Mouse (Mus musculus): ENCODE data around the gene 1700042G07Rik. TPM values are rescaled to one million over a fixed set of nuclear protein-coding genes. Genes with fewer than 3 reads are reported as not detected.
"Not testable (repeated sequence)": the region's sequence is repeated elsewhere in the genome, so short reads cannot be mapped to it uniquely, and the experiment has no call there.

The 1700042G07Rik gene
- polyA plus RNA-seq, 1 experiment = not detected

- DNase-seq (ENCODE audit: low read depth) = peak; percentile 22
Observed at GRCm38 (mm10) chr4:116217046-116217445, 43.9 kb downstream of the 1700042G07Rik start.

GRCm38 (mm10) chr4:116217661-116218060 is 44.5 kb downstream of the 1700042G07Rik start:
- DNase-seq (ENCODE audit: low read depth) = not testable (repeated sequence)

More at GRCm38 (mm10) chr4:116217046-116217445, 43.9 kb downstream of the 1700042G07Rik start:
- TF ChIP-seq POLR2A (IDR thresholded peaks at IDR 0.05; ENCODE audit: borderline replicate concordance, extremely low read depth, insufficient read depth, insufficient read length, poor library complexity, severe bottlenecking) = no peak
- TF ChIP-seq CTCF (IDR thresholded peaks at IDR 0.05; ENCODE audit: borderline replicate concordance, extremely low read depth, insufficient read depth, insufficient read length) = no peak

GRCm38 (mm10) chr4:116219056-116219455 is 45.9 kb downstream of the 1700042G07Rik start:
- peak; percentile 5 for DNase-seq (ENCODE audit: low read depth)
- TF ChIP-seq CTCF (IDR thresholded peaks at IDR 0.05; ENCODE audit: borderline replicate concordance, extremely low read depth, insufficient read depth, insufficient read length) (no peak), POLR2A (IDR thresholded peaks at IDR 0.05; ENCODE audit: borderline replicate concordance, extremely low read depth, insufficient read depth, insufficient read length, poor library complexity, severe bottlenecking) (no peak)

- peak; percentile 62 for DNase-seq (ENCODE audit: low read depth)
- no peak for TF ChIP-seq CTCF (IDR thresholded peaks at IDR 0.05; ENCODE audit: borderline replicate concordance, extremely low read depth, insufficient read depth, insufficient read length)
- no peak for TF ChIP-seq POLR2A (IDR thresholded peaks at IDR 0.05; ENCODE audit: borderline replicate concordance, extremely low read depth, insufficient read depth, insufficient read length, poor library complexity, severe bottlenecking)
Observed at GRCm38 (mm10) chr4:116220071-116220650, 47.0 kb downstream of the 1700042G07Rik start.

- TF ChIP-seq CTCF (IDR thresholded peaks at IDR 0.05; ENCODE audit: borderline replicate concordance, extremely low read depth, insufficient read depth, insufficient read length) (no peak), POLR2A (IDR thresholded peaks at IDR 0.05; ENCODE audit: borderline replicate concordance, extremely low read depth, insufficient read depth, insufficient read length, poor library complexity, severe bottlenecking) (peak; percentile 80; the same call in 1 of the 2 replicates)
Observed at GRCm38 (mm10) chr4:116220780-116221139, 47.6 kb downstream of the 1700042G07Rik start.

GRCm38 (mm10) chr4:116221140-116221851 is 48.1 kb downstream of the 1700042G07Rik start, which contains the start of gene Pik3r3:
Pik3r3 (plus strand) TSS chr4:116221618.
- peak; percentile 100 for DNase-seq (ENCODE audit: low read depth)
- TF ChIP-seq POLR2A (IDR thresholded peaks at IDR 0.05; ENCODE audit: borderline replicate concordance, extremely low read depth, insufficient read depth, insufficient read length, poor library complexity, severe bottlenecking) = peak; percentile 99
- no peak for TF ChIP-seq CTCF (IDR thresholded peaks at IDR 0.05; ENCODE audit: borderline replicate concordance, extremely low read depth, insufficient read depth, insufficient read length)

More at GRCm38 (mm10) chr4:116220780-116221139, 47.6 kb downstream of the 1700042G07Rik start:
- no peak for DNase-seq (ENCODE audit: low read depth)

- DNase-seq (ENCODE audit: low read depth) = peak; percentile 73
- TF ChIP-seq POLR2A (IDR thresholded peaks at IDR 0.05; ENCODE audit: borderline replicate concordance, extremely low read depth, insufficient read depth, insufficient read length, poor library complexity, severe bottlenecking) (no peak), CTCF (IDR thresholded peaks at IDR 0.05; ENCODE audit: borderline replicate concordance, extremely low read depth, insufficient read depth, insufficient read length) (no peak)
Observed at GRCm38 (mm10) chr4:116221996-116222842, 49.0 kb downstream of the 1700042G07Rik start.

GRCm38 (mm10) chr4:116222843-116223119 is 49.6 kb downstream of the 1700042G07Rik start:
- DNase-seq (ENCODE audit: low read depth) = no peak
- TF ChIP-seq POLR2A (IDR thresholded peaks at IDR 0.05; ENCODE audit: borderline replicate concordance, extremely low read depth, insufficient read depth, insufficient read length, poor library complexity, severe bottlenecking) = no peak
- TF ChIP-seq CTCF (IDR thresholded peaks at IDR 0.05; ENCODE audit: borderline replicate concordance, extremely low read depth, insufficient read depth, insufficient read length) = no peak

Other genes starting within 250 kb of the 1700042G07Rik start
- gene Dmbx1, start 233.4 kb upstream of the 1700042G07Rik start, polyA plus RNA-seq (2012; rRNA removed) = 4.8 and 9.5 TPM in 2 replicates
- gene Faah, start 155.4 kb upstream of the 1700042G07Rik start, polyA plus RNA-seq (2012; rRNA removed) = 14.5 and 20.1 TPM in 2 replicates
- gene Nsun4, start 119.5 kb upstream of the 1700042G07Rik start, polyA plus RNA-seq (2012; rRNA removed) = 8.1 and 8.2 TPM in 2 replicates
- gene Uqcrh, start 98.3 kb upstream of the 1700042G07Rik start, polyA plus RNA-seq (2012; rRNA removed) = 362 and 404 TPM in 2 replicates
- gene Lrrc41, start 98.1 kb upstream of the 1700042G07Rik start, polyA plus RNA-seq (2012; rRNA removed) = 59.2 and 59.6 TPM in 2 replicates
- gene Rad54l, start 49.7 kb upstream of the 1700042G07Rik start, polyA plus RNA-seq (2012; rRNA removed) = 8.1 and 13.1 TPM in 2 replicates
- gene Pomgnt1, start 49.5 kb upstream of the 1700042G07Rik start, polyA plus RNA-seq (2012; rRNA removed) = 73.2 and 79.8 TPM in 2 replicates
- 1.4 and 1.5 TPM in 2 replicates for gene Lurap1, start 22.0 kb upstream of the 1700042G07Rik start, polyA plus RNA-seq (2012; rRNA removed)
- 0.07 TPM in 1 of 2 replicates, not detected in the other for gene Tspan1, start 5.8 kb upstream of the 1700042G07Rik start, polyA plus RNA-seq (2012; rRNA removed)
- not detected in 2 replicates for gene Gm49337, start within 50 bp of the 1700042G07Rik start, polyA plus RNA-seq (2012; rRNA removed)
- gene Pik3r3, start 48.2 kb downstream of the 1700042G07Rik start, polyA plus RNA-seq (2012; rRNA removed) = 117 and 122 TPM in 2 replicates